Mouse (Mus musculus) adrenal gland, postnatal 14 days (tissue): ENCODE measurements at regions not wholly inside any gene's neighbourhood (a gene's known extent, or its start where the extent isn't known, plus 50 kb on each side); places are given as distances from the start of the nearest gene placed in this dataset.

Experiments
- DNase-seq: peaks from one replicate; pipeline ENCODE4 v3.0.0; 2021; ENCODE audit warnings: mixed read lengths

GRCm38 (mm10) chr3:78782766-78783165 is 503.6 kb downstream of the Rapgef2 start:
- no peak for DNase-seq

GRCm38 (mm10) chr3:78755686-78756476 is 530.4 kb downstream of the Rapgef2 start:
- no peak for DNase-seq

GRCm38 (mm10) chr3:78736111-78736510 is 550.2 kb downstream of the Rapgef2 start:
- DNase-seq = no peak

- no peak for DNase-seq
Measured at GRCm38 (mm10) chr3:78716691-78717090, 569.6 kb downstream of the Rapgef2 start.

- DNase-seq = no peak
Measured at GRCm38 (mm10) chr3:78707687-78708086, 578.6 kb downstream of the Rapgef2 start.

GRCm38 (mm10) chr3:78698936-78699335 is 587.4 kb downstream of the Rapgef2 start:
- DNase-seq = no peak

GRCm38 (mm10) chr3:78691499-78691898 is 594.8 kb downstream of the Rapgef2 start:
- no peak for DNase-seq

GRCm38 (mm10) chr3:78677656-78678055 is 608.7 kb downstream of the Rapgef2 start:
- DNase-seq = no peak

GRCm38 (mm10) chr3:78676806-78677205 is 609.5 kb downstream of the Rapgef2 start:
- no peak for DNase-seq

GRCm38 (mm10) chr3:78674529-78675187 is 611.7 kb downstream of the Rapgef2 start:
- no peak for DNase-seq

- no peak for DNase-seq
Measured at GRCm38 (mm10) chr3:78668050-78668449, 618.3 kb downstream of the Rapgef2 start.

- DNase-seq = no peak
Measured at GRCm38 (mm10) chr3:78667374-78668023, 618.8 kb downstream of the Rapgef2 start.

- DNase-seq = no peak
Measured at GRCm38 (mm10) chr3:78648115-78648514, 638.2 kb downstream of the Rapgef2 start.

GRCm38 (mm10) chr3:78635386-78635785 is 650.9 kb downstream of the Rapgef2 start:
- no peak for DNase-seq

GRCm38 (mm10) chr3:78618900-78619299 is 667.4 kb downstream of the Rapgef2 start:
- DNase-seq = peak; percentile 46

- DNase-seq = no peak
Measured at GRCm38 (mm10) chr3:78594718-78595236, 691.5 kb downstream of the Rapgef2 start.

GRCm38 (mm10) chr3:78594305-78594704 is 692.0 kb downstream of the Rapgef2 start:
- no peak for DNase-seq

- DNase-seq = no peak
Measured at GRCm38 (mm10) chr3:78586639-78587038, 699.7 kb downstream of the Rapgef2 start.

GRCm38 (mm10) chr3:78581868-78582267 is 704.4 kb downstream of the Rapgef2 start:
- DNase-seq = no peak

GRCm38 (mm10) chr3:78581100-78581499 is 705.2 kb downstream of the Rapgef2 start:
- DNase-seq = no peak

- no peak for DNase-seq
Measured at GRCm38 (mm10) chr3:78575667-78576464, 710.5 kb downstream of the Rapgef2 start.

- no peak for DNase-seq
Measured at GRCm38 (mm10) chr3:78574807-78575206, 711.5 kb downstream of the Rapgef2 start.
